Mouse (Mus musculus): ENCODE measurements around the gene H6pd.

GRCm38 (mm10) chr4:150011564-150012321 lies 2.9 kb upstream of the H6pd start:
- TF ChIP-seq POLR2AphosphoS2 (IDR thresholded peaks at IDR 0.05; ENCODE audit: insufficient read length, low read depth) (no peak), POLR2A (IDR thresholded peaks at IDR 0.05; ENCODE audit: insufficient read length, low read depth) (no peak), E2F4 (IDR thresholded peaks at IDR 0.05; ENCODE audit: insufficient read depth) (no peak), TCF12 (IDR thresholded peaks at IDR 0.05; ENCODE audit: insufficient read depth, poor library complexity, severe bottlenecking) (peak; percentile 8)

Data from myocyte (in vitro differentiated cells).